Mouse (Mus musculus) spleen, adult 2 months (tissue): ENCODE measurements around the gene Dock9. TPM values are rescaled to one million over a fixed set of nuclear protein-coding genes. Genes with fewer than 3 reads are reported as not detected.

Experiments used
- DNase-seq, 2 experiments: peaks; one replicate each; pipeline versions ENCODE4 v3.0.0 to v3.0.0-alpha.2; 2012 to 2021; ENCODE audit warnings: low spot score in 2 of 2, low read depth in 1 of 2
- H3K27ac ChIP-seq: fragments of 200-500 bp; 2 replicates; pipeline ENCODE4 v1.5.1; 2012; ENCODE audit warnings: low read length, inconsistent platforms; ENCODE audit not compliant: insufficient read depth
- H3K27me3 ChIP-seq: fragments of 200-500 bp; 2 replicates; pipeline ENCODE4 v1.6.1; 2012; ENCODE audit warnings: mild to moderate bottlenecking, moderate library complexity, low read length, inconsistent platforms; ENCODE audit not compliant: control insufficient read depth, insufficient read depth
- H3K36me3 ChIP-seq: fragments of 200-500 bp; 2 replicates; pipeline ENCODE4 v1.6.1; 2012; ENCODE audit warnings: mild to moderate bottlenecking, low read length, inconsistent platforms; ENCODE audit not compliant: control insufficient read depth, insufficient read depth
- H3K4me1 ChIP-seq: fragments of 200-500 bp; 2 replicates; pipeline ENCODE4 v1.6.1; 2011; ENCODE audit warnings: inconsistent platforms; ENCODE audit not compliant: control insufficient read depth, insufficient read depth, insufficient read length
- H3K4me3 ChIP-seq: fragments of 200-500 bp; 2 replicates; pipeline ENCODE4 v1.5.1; 2011; ENCODE audit warnings: mild to moderate bottlenecking, inconsistent platforms; ENCODE audit not compliant: insufficient read depth, insufficient read length; ENCODE audit errors: extremely low read depth
- CTCF ChIP-seq: fragments of 200-500 bp; IDR thresholded peaks from 2 replicates; pipeline ENCODE4 v1.5.1; 2011; ENCODE audit warnings: mild to moderate bottlenecking, inconsistent platforms; ENCODE audit not compliant: insufficient read depth, insufficient read length, insufficient replicate concordance; ENCODE audit errors: extremely low read depth
- POLR2A ChIP-seq: fragments of 200-500 bp; IDR thresholded peaks from 2 replicates; pipeline ENCODE4 v1.6.1; 2011; ENCODE audit warnings: low read depth, low read length, inconsistent platforms
- WGBS: fragments of 180-500 bp; shearing (Covaris S2); methylation state at CpG from one replicate; pipeline ENCODE4 v1.1.7; 2018; 5-methylcytosine and 5-hydroxymethylcytosine counted together
- polyA plus RNA-seq: library from polyadenylated mRNA; depleted of rRNA; stranded (reverse); fragments of >200 nt; gene quantifications from 2 replicates; pipeline ENCODE4 v1.2.3, GENCODE M21; 2012

Gene Dock9
- polyA plus RNA-seq, 1 experiment: 7.8 TPM

DNA sequence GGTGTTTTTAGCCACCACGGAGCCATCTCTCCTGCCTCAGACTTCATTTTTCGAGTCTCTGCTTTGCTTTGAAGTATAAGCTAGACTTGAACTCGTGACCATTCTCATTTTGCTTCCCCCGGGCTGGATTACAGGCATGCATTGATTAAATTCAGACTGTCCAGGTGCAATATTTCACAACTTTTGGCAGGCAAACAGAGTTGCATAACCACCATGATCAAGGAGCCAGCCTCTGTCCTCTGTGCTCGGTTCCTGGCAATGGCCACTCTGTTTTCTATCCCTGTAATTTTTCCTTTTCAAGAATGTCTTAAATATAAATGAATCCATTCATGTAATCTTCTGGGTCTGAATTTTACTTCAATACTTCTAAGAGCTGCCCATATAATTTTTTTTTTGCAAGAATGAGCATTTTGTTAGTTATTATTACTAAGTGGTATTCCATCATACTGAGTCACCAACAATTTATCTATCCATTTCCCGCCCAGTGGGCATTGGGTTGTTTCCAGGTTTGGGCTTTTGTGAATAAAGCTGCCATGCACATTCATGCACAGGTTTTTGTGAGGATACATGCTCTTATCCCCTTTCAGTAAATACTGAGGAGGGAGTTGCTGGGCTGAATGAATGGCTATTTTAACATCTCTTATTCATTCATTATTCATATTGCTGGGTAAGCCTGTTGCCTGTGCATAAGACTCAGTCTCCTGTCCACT is 183.0 kb downstream of the Dock9 start:
- 92% methylated on average over 6 of the region's 6 CpGs for WGBS

DNA sequence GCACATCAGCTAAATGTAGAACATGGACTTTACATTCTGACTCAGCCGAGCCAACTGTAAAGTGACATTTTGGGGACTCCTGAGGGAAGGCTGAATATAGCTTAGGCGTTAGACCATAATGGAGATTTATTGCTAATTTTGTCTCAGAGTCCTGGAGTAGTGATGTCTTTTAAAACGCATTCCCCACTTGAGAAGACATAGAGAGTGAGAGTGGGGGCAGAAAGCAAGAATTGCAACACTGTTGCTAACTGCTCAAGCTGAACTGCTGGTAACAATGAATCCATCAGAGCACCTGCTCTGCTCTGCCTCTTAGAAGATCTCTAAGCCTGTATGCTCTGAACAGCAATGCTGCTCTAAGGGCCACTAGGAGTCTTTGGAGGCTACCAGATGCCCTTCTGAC is 184.1 kb downstream of the Dock9 start:
- Histone ChIP-seq H3K27ac (no peak overlapping the region), H3K4me3 (no peak overlapping the region), H3K4me1 (no peaks in the 10 kb centered on the region), H3K36me3 (no peaks in the 10 kb centered on the region), H3K27me3 (no peaks in the 10 kb centered on the region)
- DNase-seq: no peak
- 90% methylated on average over 3 of the region's 3 CpGs for WGBS
- TF ChIP-seq CTCF (no peak), POLR2A (no peak)

More for the DNA sequence above, 183.0 kb downstream of the Dock9 start:
- no peaks in the 10 kb centered on the region for H3K27me3 ChIP-seq
- no peaks in the 10 kb centered on the region for H3K36me3 ChIP-seq
- H3K4me1 ChIP-seq: no peaks in the 10 kb centered on the region
- H3K27ac ChIP-seq: no peak overlapping the region
- no peak for TF ChIP-seq POLR2A
- TF ChIP-seq CTCF: no peak
- no peak overlapping the region for H3K4me3 ChIP-seq
- DNase-seq: no peak

DNA sequence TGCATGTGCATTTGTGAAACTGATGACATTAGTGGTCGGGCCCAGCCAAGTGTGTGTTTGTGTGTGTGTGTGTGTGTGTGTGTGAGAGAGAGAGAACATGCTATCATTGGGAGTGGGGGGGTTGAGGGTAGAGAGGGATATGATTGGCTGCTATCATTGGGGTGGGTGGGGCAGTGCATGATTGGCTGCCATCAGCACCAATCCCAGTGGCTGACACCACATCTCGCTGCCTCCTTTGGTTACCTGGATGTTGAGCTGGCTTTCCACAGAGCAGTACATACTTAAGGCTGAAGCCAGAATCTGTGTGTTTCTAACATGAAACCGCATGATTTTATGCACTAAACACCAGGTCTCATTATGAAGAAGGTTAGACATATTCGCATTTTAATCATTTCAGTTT is 184.7 kb downstream of the Dock9 start:
- Histone ChIP-seq H3K4me1 (no peaks in the 10 kb centered on the region), H3K4me3 (no peak overlapping the region), H3K27ac (no peak overlapping the region), H3K27me3 (no peaks in the 10 kb centered on the region), H3K36me3 (no peaks in the 10 kb centered on the region)
- no peak for TF ChIP-seq POLR2A
- TF ChIP-seq CTCF: no peak
- DNase-seq: no peak
- 88% methylated on average over 4 of the region's 4 CpGs for WGBS

DNA sequence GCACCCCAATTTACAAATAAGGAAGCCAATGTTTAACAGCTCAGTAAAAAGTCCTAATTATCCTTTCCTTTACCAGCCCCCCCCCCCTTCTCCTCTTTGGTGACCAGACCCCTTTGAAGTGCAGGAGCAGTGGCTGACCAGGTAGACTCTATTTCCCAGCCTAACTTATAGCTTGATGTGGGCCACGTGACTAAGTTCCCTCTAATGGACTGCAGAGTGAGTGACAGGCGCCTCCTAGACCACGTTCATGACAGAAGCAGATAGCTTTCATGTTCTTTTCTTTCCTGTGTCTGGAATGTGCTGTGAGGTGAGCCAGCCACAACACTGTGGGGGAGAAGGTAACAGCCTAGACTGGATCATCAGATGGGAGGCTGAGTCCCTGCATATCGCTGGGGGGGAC is 186.1 kb downstream of the Dock9 start:
- Histone ChIP-seq H3K4me3 (no peak overlapping the region), H3K27ac (no peak overlapping the region), H3K36me3 (no peaks in the 10 kb centered on the region), H3K4me1 (no peaks in the 10 kb centered on the region), H3K27me3 (no peaks in the 10 kb centered on the region)
- WGBS: 67% methylated on average over 4 of the region's 4 CpGs
- TF ChIP-seq CTCF (no peak), POLR2A (no peak)
- DNase-seq: no peak

DNA sequence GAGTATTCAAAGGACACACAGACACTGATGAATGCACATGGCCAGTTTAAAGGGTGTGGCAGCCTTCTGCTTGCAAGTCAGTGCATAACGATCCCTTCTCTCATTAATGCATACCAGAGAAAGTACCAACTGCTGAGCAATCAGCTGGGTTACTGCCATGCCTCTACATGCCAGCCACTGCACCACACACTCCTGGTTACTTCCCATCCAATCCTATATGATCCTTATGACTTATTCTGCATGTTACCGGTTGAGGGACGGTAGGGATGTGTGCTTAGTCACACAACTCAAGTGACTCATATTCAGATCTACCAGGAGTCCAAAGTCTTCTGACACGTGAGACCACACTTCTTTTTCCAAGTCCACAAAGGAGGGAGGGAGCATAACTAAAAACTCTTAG is 186.5 kb downstream of the Dock9 start:
- no peak for DNase-seq
- Histone ChIP-seq H3K4me3 (no peak overlapping the region), H3K27ac (no peak overlapping the region), H3K4me1 (no peaks in the 10 kb centered on the region), H3K27me3 (no peaks in the 10 kb centered on the region), H3K36me3 (no peaks in the 10 kb centered on the region)
- 92% methylated on average over 4 of the region's 4 CpGs for WGBS
- TF ChIP-seq POLR2A (no peak), CTCF (no peak)

DNA sequence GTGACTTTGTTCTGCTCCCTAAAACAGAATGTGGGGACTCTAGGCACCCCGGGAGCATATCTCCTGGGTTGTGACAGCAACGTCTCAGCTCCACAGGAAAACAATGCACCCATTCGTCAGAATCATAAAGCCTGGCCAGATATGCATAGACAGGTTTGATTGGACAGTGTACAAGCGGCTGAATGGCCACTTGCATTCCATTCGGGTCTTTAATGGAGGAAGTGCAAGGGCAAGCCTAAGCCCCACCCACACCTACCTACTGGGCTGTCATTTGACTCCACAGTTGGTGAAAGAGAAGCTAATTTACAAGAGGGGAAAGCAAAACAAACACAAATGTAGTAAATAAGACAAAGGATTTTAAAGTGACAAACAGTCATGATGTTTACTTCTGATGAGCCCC is 189.1 kb downstream of the Dock9 start:
- H3K27me3 ChIP-seq: no peaks in the 10 kb centered on the region
- TF ChIP-seq CTCF (no peak), POLR2A (no peak)
- no peak for DNase-seq
- H3K4me1 ChIP-seq: no peaks in the 10 kb centered on the region
- 80% methylated on average over 5 of the region's 5 CpGs for WGBS
- no peak overlapping the region for H3K27ac ChIP-seq
- no peaks in the 10 kb centered on the region for H3K36me3 ChIP-seq
- H3K4me3 ChIP-seq: no peak overlapping the region

DNA sequence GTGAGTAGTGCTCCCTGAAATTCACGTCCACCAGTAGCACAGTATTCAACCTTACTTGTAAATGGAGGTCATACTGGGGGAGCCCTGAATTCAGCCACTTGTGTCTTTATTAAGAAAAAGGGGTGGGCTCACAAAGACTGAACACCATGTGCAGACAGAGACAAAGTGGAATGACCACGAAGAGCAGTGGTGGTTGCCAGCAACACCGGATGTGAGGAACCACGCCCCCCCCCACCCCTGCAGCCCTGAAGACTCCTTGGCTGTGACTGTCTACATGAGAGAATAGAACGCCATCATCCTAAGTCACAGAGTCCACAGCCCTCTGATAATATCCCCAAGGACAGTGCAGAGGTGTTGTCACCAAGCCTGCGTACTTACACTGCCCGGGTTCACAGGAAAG is 191.2 kb downstream of the Dock9 start:
- TF ChIP-seq POLR2A: no peak
- no peak for TF ChIP-seq CTCF
- Histone ChIP-seq H3K4me1 (no peaks in the 10 kb centered on the region), H3K36me3 (no peaks in the 10 kb centered on the region), H3K27ac (no peak overlapping the region), H3K4me3 (no peak overlapping the region), H3K27me3 (no peaks in the 10 kb centered on the region)
- WGBS: 65% methylated on average over 7 of the region's 7 CpGs
- DNase-seq: no peak
